Mouse (Mus musculus): ENCODE data around the gene Wdr82. TPM values are rescaled to one million over a fixed set of nuclear protein-coding genes. Genes with fewer than 3 reads are reported as not detected.
A peak's percentile ranks its signal among the peaks of the same experiment; 100 is the strongest.

The Wdr82 gene
- polyA plus RNA-seq, 1 experiment from 2014 or later = 30.8 TPM

GRCm38 (mm10) chr9:106179964-106180363, 9.2 kb downstream of the Wdr82 start:
- Histone ChIP-seq H3K9ac (no peak overlapping the region), H3K4me1 (peaks cover 7% of the 10 kb centered on the region; the same call in 1 of the 2 replicates), H3K4me2 (replicated peaks) (no peak overlapping the region), H3K27ac (no peak overlapping the region), H3K36me3 (peaks cover 79% of the 10 kb centered on the region), H3K4me3 (no peak overlapping the region), H3K9me3 (no peaks in the 10 kb centered on the region), H3K27me3 (no peaks in the 10 kb centered on the region)
- WGBS = 90% methylated on average over 3 of the region's 3 CpGs
- no peak for ATAC-seq (ENCODE audit: insufficient number of reproducible peaks, insufficient read depth, low FRiP score, low TSS enrichment)

GRCm38 (mm10) chr9:106182146-106182545, 11.4 kb downstream of the Wdr82 start:
- no peak for ATAC-seq (ENCODE audit: insufficient number of reproducible peaks, insufficient read depth, low FRiP score, low TSS enrichment)
- no peak overlapping the region for H3K27ac ChIP-seq
- no peak overlapping the region for H3K4me2 ChIP-seq (replicated peaks)
- no peak overlapping the region for H3K9ac ChIP-seq
- H3K9me3 ChIP-seq = no peaks in the 10 kb centered on the region
- peaks cover 91% of the 10 kb centered on the region for H3K36me3 ChIP-seq
- no peak overlapping the region for H3K4me3 ChIP-seq
- no peaks in the 10 kb centered on the region for H3K4me1 ChIP-seq
- H3K27me3 ChIP-seq = no peaks in the 10 kb centered on the region
- WGBS = 97% methylated on average over 4 of the region's 4 CpGs

- no peak for ATAC-seq (ENCODE audit: insufficient number of reproducible peaks, insufficient read depth, low FRiP score, low TSS enrichment)
- H3K27me3 ChIP-seq = no peaks in the 10 kb centered on the region
- H3K27ac ChIP-seq = no peak overlapping the region
- H3K4me3 ChIP-seq = no peak overlapping the region
- H3K36me3 ChIP-seq = peaks cover 92% of the 10 kb centered on the region
- no peak overlapping the region for H3K4me2 ChIP-seq (replicated peaks)
- no peak overlapping the region for H3K9ac ChIP-seq
- WGBS = 94% methylated on average over 5 of the region's 5 CpGs
- no peaks in the 10 kb centered on the region for H3K9me3 ChIP-seq
- H3K4me1 ChIP-seq = no peaks in the 10 kb centered on the region
Measured at GRCm38 (mm10) chr9:106183996-106184395, 13.3 kb downstream of the Wdr82 start.

- Histone ChIP-seq H3K4me1 (no peaks in the 10 kb centered on the region), H3K4me2 (replicated peaks) (no peak overlapping the region), H3K36me3 (peaks cover 90% of the 10 kb centered on the region), H3K27me3 (no peaks in the 10 kb centered on the region), H3K27ac (no peak overlapping the region), H3K9me3 (no peaks in the 10 kb centered on the region), H3K4me3 (no peak overlapping the region), H3K9ac (no peak overlapping the region)
- WGBS = 93% methylated on average over 1 of the region's 1 CpGs
- no peak for ATAC-seq (ENCODE audit: insufficient number of reproducible peaks, insufficient read depth, low FRiP score, low TSS enrichment)
Measured at GRCm38 (mm10) chr9:106191355-106191754, 20.6 kb downstream of the Wdr82 start.

GRCm38 (mm10) chr9:106192024-106192423, 21.3 kb downstream of the Wdr82 start:
- WGBS = 93% methylated on average over 8 of the region's 8 CpGs
- Histone ChIP-seq H3K27me3 (no peaks in the 10 kb centered on the region), H3K4me3 (no peak overlapping the region), H3K4me1 (no peaks in the 10 kb centered on the region), H3K27ac (no peak overlapping the region), H3K9me3 (no peaks in the 10 kb centered on the region), H3K36me3 (peaks cover 90% of the 10 kb centered on the region), H3K4me2 (replicated peaks) (no peak overlapping the region), H3K9ac (no peak overlapping the region)
- ATAC-seq (ENCODE audit: insufficient number of reproducible peaks, insufficient read depth, low FRiP score, low TSS enrichment) = no peak

GRCm38 (mm10) chr9:106192998-106193397, 22.3 kb downstream of the Wdr82 start:
- Histone ChIP-seq H3K4me3 (no peak overlapping the region), H3K36me3 (peaks cover 82% of the 10 kb centered on the region), H3K27ac (no peak overlapping the region), H3K9me3 (no peaks in the 10 kb centered on the region), H3K4me1 (peaks cover 5% of the 10 kb centered on the region; the same call in 1 of the 2 replicates), H3K27me3 (no peaks in the 10 kb centered on the region), H3K4me2 (replicated peaks) (no peak overlapping the region), H3K9ac (no peak overlapping the region)
- no peak for ATAC-seq (ENCODE audit: insufficient number of reproducible peaks, insufficient read depth, low FRiP score, low TSS enrichment)
- WGBS = 89% methylated on average over 1 of the region's 1 CpGs

GRCm38 (mm10) chr9:106193930-106194807, 23.4 kb downstream of the Wdr82 start:
- Histone ChIP-seq H3K9ac (no peak overlapping the region), H3K9me3 (no peaks in the 10 kb centered on the region), H3K4me2 (replicated peaks) (no peak overlapping the region), H3K27ac (no peak overlapping the region), H3K36me3 (peaks cover 71% of the 10 kb centered on the region), H3K4me3 (no peak overlapping the region), H3K27me3 (no peaks in the 10 kb centered on the region), H3K4me1 (peaks cover 8% of the 10 kb centered on the region; the same call in 1 of the 2 replicates)
- no peak for ATAC-seq (ENCODE audit: insufficient number of reproducible peaks, insufficient read depth, low FRiP score, low TSS enrichment)
- 90% methylated on average over 8 of the region's 8 CpGs for WGBS

- no peak for ATAC-seq (ENCODE audit: insufficient number of reproducible peaks, insufficient read depth, low FRiP score, low TSS enrichment)
- Histone ChIP-seq H3K4me2 (replicated peaks) (no peak overlapping the region), H3K9ac (no peak overlapping the region), H3K4me3 (no peak overlapping the region), H3K27me3 (no peaks in the 10 kb centered on the region), H3K9me3 (no peaks in the 10 kb centered on the region), H3K4me1 (peaks cover 12% of the 10 kb centered on the region), H3K27ac (no peak overlapping the region), H3K36me3 (peaks cover 56% of the 10 kb centered on the region)
- WGBS = 87% methylated on average over 8 of the region's 8 CpGs
Measured at GRCm38 (mm10) chr9:106195693-106196092, 25.0 kb downstream of the Wdr82 start.

- Histone ChIP-seq H3K4me3 (no peak overlapping the region), H3K4me2 (replicated peaks) (no peak overlapping the region), H3K4me1 (peaks cover 12% of the 10 kb centered on the region), H3K27me3 (no peaks in the 10 kb centered on the region), H3K27ac (no peak overlapping the region), H3K9ac (no peak overlapping the region), H3K9me3 (no peaks in the 10 kb centered on the region), H3K36me3 (peaks cover 40% of the 10 kb centered on the region)
- 85% methylated on average over 3 of the region's 3 CpGs for WGBS
- no peak for ATAC-seq (ENCODE audit: insufficient number of reproducible peaks, insufficient read depth, low FRiP score, low TSS enrichment)
Measured at GRCm38 (mm10) chr9:106197081-106197713, 26.5 kb downstream of the Wdr82 start.

- no peak for ATAC-seq (ENCODE audit: insufficient number of reproducible peaks, insufficient read depth, low FRiP score, low TSS enrichment)
- 88% methylated on average over 9 of the region's 9 CpGs for WGBS
- Histone ChIP-seq H3K36me3 (peaks cover 36% of the 10 kb centered on the region), H3K4me1 (peaks cover 12% of the 10 kb centered on the region), H3K27ac (no peak overlapping the region), H3K4me3 (no peak overlapping the region), H3K9me3 (no peaks in the 10 kb centered on the region), H3K27me3 (no peaks in the 10 kb centered on the region), H3K9ac (no peak overlapping the region), H3K4me2 (replicated peaks) (no peak overlapping the region)
Measured at GRCm38 (mm10) chr9:106197732-106198131, 27.0 kb downstream of the Wdr82 start.

- Histone ChIP-seq H3K27me3 (no peaks in the 10 kb centered on the region), H3K9me3 (no peaks in the 10 kb centered on the region), H3K36me3 (peaks cover 27% of the 10 kb centered on the region), H3K9ac (peak overlapping the region; percentile 76), H3K4me2 (replicated peaks) (peak overlapping the region; percentile 67), H3K27ac (no peak overlapping the region), H3K4me3 (peak overlapping the region; percentile 64), H3K4me1 (peaks cover 19% of the 10 kb centered on the region)
- WGBS = under 1% methylated on average over 50 of the region's 51 CpGs
- ATAC-seq (ENCODE audit: insufficient number of reproducible peaks, insufficient read depth, low FRiP score, low TSS enrichment) = peak; percentile 22; the same call in 1 of the 2 replicates
Measured at GRCm38 (mm10) chr9:106198962-106199458, 28.3 kb downstream of the Wdr82 start.

Measured in embryonic facial prominence, embryonic 12.5 days (tissue).